Mouse (Mus musculus): Measurements from ENCODE around the gene Ckap4.
A peak's percentile ranks its signal among the peaks of the same experiment; 100 is the strongest.

The Ckap4 gene

DNA sequence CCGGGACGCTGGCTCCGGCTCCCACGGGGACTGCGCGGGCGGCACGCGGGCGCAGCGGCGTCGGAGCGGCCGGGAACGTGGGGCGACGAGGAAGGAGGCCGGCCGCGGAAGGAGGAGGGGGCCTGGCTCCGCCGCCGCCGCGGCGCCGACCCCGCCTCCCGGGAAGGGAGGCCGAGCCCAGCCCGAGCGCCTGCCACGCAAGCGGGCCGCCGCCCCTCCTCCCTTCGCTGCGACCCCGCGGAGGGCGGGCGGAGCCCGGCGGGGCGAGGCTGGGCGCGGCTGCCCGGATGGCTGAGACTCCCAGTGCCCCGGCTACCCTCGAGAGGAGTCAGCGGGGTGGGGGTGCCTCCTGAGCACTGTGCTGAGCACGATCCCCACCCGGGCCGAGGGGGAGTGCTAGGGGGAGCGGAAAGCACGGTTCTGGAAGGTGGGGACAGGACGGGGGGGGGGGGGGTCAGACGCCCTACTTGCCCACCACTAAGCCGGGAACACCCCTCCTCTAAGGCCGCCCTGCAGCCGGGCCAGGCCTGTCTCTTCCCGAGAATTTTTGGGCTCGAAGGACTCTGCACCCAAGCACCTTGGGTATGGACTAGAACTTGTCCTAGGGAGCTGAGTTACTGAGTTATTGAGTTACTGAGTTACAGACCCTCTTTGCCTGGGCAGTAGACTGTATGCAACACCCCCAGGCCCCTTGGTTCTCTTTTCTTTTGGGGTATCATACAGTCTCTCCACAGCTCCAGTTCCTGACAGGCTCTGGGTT, at the start of gene Ckap4:
TSS of gene Ckap4 (minus strand) at position 151 of the 760 bp plus-strand sequence.
- peak; percentile 43 for ATAC-seq (ENCODE audit: insufficient number of reproducible peaks, low FRiP score, low TSS enrichment)

DNA sequence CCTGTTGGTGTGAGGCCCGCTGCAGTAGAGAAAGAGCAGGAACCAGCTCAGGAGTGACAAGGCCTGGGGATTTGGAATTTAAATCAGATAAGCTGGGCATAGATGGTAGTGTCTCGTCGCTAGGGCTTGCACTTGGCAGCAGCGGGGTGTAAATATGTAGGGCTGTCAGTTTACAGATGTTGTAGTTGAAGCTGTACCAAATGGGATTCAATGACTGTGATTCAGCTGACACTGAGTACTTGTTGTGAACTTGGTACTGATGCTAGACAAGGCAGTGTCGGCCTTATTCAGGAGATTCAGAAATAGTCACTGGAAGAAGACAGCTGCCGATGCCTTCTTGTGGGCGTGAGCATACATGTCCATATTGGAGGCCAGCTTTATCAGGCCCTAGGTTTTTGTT, 48.4 kb upstream of the Ckap4 start:
- ATAC-seq (ENCODE audit: insufficient number of reproducible peaks, low FRiP score, low TSS enrichment), result no peak

- no peak for ATAC-seq (ENCODE audit: insufficient number of reproducible peaks, low FRiP score, low TSS enrichment)
Measured at GRCm38 (mm10) chr10:84581191-84581590, 47.3 kb upstream of the Ckap4 start.

- no peak for ATAC-seq (ENCODE audit: insufficient number of reproducible peaks, low FRiP score, low TSS enrichment)
Measured at GRCm38 (mm10) chr10:84579527-84579926, 45.7 kb upstream of the Ckap4 start.

DNA sequence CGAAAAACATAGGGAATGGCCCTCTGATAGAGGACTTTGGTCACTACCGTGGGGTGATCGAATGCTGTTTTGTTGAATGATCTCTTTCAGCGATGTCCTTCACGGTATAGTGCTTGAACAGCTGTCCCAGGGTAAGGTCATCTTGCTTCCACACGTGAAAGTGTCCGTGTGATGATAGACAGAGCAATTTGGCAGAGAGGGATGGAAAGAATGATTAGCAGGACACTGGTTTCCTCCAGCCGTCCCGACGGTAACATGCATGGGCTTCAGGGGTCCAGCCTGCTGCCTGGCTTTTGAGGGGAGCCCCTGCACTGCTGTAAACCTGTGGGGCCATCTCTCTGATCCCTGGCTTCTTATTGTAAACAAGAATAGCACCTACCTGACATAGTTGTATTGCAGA, 44.9 kb upstream of the Ckap4 start:
- no peak for ATAC-seq (ENCODE audit: insufficient number of reproducible peaks, low FRiP score, low TSS enrichment)

DNA sequence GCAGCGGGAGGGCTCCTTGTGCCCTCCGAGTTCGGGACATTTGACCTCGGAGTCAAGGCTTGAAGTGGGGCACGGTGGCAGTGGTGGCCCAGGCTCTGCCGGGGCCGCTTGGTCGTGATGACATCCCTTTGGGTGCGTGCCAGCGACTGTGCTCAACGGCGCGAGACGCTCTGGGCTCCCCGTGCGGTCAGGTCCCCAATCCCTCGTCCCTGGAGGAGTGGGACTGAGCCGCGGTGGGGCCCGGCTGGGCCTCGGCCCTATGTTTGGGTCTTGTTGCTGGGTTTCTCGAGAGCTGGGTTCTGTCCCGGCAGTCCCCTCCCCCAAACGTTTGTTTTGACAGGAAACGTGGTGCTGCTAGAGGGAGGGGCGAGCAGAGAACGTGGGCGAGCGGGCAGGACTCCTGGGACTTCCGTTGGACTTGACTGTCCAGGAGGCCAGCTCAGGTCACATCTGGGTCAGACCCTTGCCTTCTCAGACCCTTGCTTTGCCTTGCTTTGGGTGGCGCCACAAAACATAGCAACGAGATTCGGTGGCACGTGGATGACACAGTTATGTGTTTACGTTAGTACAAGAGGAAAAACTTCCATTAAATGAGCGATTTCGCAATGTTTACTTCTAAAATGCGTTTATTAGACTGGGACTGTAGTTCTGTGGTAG, 43.3 kb upstream of the Ckap4 start:
- ATAC-seq (ENCODE audit: insufficient number of reproducible peaks, low FRiP score, low TSS enrichment), result peak; percentile 52

- ATAC-seq (ENCODE audit: insufficient number of reproducible peaks, low FRiP score, low TSS enrichment), result peak; percentile 94
Measured at GRCm38 (mm10) chr10:84576395-84577070, 42.7 kb upstream of the Ckap4 start, which contains the start of gene Tcp11l2. TSS of gene Tcp11l2 (plus strand) at chr10:84576626.

DNA sequence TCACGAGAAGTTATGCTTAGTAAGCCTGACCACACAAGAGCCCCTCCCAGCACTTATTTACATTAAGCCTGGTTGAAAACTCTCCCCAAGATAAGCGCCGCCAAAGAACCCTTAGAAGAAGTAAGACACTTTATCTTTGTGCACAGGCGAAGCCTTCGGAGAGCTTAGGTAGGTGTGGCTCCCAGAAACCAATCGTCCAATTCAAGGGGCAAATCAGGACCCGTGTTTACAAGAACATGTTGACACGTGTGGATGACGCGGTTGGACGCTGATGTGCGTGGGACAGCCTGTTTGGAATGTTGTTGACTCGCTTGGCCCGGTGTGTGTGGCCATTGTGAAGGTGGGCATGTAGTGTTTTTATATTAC, 42.1 kb upstream of the Ckap4 start:
- ATAC-seq (ENCODE audit: insufficient number of reproducible peaks, low FRiP score, low TSS enrichment), result peak; percentile 75

DNA sequence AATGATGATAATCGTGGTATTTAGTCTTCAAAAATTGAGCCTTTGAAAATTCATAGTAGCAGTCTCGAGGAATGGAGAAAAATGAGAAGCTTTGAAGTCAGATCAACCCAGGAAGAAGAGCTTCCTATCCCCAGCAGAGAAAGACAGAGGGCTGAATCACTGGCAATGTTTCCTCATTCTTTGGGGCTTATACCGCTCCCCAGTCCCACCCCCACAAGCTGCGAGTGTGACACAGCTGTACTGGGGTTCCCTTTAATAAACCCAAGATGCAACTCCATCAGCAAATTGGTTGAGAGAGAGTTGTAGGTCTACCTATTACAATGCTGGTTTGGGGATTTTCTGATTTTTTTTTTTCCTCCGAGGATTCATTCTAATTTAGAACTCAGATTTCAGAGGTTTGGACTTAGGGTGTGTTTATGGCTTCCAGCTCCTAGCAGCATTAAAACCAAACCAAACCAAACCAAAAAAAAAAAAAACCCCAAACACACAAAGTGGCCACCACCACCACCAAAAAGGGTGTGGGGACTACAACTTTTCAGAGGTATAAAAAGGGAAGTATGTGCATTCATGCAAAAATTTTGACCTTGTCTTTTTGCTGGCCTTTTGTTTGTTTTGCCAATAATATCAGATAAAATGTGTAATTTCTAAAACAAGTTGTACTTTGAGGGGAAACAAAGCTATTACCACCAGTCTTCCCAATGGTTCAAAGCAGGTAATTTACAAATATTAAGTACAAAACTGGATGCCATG, 40.0 kb upstream of the Ckap4 start:
- ATAC-seq (ENCODE audit: insufficient number of reproducible peaks, low FRiP score, low TSS enrichment), result no peak

DNA sequence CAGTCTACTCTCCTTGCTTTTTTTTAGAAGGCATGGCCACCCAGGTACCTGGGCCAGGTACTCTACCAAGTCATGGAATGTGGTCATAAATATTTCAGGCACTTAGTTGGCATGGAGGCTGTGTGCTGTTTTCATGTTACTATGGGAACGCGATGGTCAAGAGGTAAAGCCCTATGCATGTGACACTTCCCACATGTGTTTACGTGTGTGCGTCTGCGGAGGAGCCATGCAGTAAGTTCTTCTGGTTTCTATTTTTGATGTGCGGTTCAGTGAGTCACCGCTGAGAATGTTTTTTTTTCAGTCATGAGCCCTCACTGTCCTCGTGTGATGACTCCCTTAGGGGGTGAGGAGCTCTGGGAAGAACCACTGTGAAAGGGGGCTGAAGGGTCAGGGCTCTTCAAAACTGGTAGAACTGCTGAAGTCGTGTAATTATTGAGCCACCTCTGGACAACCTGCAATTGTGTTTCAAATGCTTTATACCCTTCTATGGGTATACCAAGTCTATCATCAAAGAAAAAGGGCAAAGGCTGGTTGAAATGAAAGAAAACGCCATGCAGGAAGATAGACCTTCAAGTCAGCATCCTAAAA, 37.3 kb upstream of the Ckap4 start:
- no peak for ATAC-seq (ENCODE audit: insufficient number of reproducible peaks, low FRiP score, low TSS enrichment)

DNA sequence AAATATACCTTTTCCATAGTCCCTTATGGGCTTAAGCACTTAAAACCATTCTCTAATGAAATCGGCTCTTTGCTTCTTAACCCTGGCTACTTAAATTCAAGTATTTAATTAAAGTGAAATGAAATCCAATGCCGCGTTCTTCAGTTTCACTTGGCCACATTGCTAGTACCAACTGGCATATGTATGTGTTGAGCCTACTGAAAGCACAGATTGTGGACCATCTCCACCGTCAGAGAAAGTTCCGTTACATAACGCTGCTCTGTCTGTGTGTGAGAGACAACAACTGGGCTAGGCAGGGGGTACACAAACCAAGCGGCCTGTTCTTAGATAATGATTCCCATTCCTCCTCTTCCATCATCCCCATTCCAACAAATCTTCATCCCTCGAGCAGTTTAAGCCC, 30.6 kb upstream of the Ckap4 start:
- ATAC-seq (ENCODE audit: insufficient number of reproducible peaks, low FRiP score, low TSS enrichment), result no peak

DNA sequence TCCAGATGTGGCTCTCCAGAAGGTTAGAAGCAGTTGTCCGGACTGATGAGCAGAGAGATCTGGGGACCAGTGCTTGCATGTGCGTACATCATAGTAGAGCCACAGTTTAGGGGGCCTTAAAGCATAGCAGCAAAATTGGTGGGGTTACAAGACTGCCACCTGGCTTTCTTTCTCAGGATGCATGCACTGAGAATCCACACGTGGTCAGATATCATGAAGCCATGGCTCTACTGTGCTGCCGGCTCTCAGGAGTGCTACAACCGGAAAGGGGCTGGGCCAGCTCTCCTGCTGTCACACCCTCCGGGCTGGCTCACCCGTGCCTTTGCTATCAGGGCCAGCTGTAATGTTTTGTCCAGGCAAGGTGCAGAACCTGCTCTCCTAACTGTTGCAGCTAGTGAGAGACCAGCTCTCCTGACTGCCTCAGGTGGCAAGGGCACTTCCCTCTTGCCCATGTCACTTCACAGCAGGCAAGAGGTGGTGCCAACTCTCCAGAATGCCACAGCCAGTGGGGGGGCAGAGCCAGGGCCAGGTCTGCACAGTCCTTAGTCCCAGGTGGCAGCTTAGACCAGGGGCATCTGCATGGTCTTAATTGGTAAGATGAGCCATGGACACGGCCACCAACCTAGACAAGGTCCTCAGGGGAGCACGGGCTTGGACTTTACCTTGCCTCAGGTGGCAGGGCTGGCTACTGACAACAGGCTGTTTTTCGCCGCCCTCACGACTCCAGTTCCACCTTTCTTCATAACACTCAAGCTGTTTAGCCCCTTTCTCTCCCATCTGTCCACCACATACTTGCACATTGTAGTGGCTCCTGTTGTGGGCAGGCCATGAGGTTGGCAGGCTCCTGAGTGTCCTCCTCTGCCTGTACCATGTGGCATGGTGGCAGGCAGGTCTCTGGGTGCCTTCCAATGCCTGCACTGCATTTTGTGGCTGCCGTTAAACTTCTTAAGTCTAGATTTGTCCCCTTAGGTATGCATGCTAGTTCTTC, 29.0 kb upstream of the Ckap4 start:
- ATAC-seq (ENCODE audit: insufficient number of reproducible peaks, low FRiP score, low TSS enrichment), result peak; percentile 80

DNA sequence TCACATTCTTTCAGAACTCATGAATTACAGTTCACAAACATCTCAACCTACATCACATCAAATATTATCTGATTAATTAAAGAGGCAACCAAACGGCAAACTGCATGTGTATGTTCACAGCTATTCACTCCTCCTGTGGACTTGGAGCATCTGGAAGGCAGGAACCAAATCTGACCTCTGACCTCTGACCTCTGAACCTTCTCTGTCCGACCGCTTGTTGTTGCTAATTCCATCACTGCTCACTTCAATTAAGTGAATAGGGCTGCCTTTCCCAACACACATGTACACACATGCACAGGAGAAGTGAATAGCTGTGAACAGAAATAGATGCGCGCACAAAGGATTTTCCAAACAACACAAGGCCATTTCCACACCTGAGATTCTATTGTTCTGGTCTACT, 28.3 kb upstream of the Ckap4 start:
- ATAC-seq (ENCODE audit: insufficient number of reproducible peaks, low FRiP score, low TSS enrichment), result no peak

- no peak for ATAC-seq (ENCODE audit: insufficient number of reproducible peaks, low FRiP score, low TSS enrichment)
Measured at GRCm38 (mm10) chr10:84559986-84560385, 26.1 kb upstream of the Ckap4 start.

DNA sequence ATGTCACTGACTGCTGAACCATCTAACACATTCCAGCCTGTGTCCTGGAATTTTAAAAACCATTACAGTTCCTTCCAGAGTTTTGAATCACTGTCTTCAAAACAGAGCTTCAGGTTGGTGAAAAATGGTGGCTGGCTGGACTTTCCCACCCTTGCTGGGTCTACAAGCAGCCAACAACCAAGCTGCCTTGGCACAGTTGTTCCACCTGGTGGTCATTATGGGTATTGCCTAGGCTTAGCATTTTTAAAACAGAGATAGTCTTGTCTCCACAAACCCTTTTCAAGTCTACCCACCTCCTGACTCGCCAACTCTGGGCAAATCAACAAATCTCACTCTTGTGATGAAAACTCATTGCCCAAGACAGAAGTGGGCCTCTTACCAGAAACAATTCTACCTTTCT, 24.6 kb upstream of the Ckap4 start:
- ATAC-seq (ENCODE audit: insufficient number of reproducible peaks, low FRiP score, low TSS enrichment), result no peak

GRCm38 (mm10) chr10:84556120-84556519, 22.3 kb upstream of the Ckap4 start:
- no peak for ATAC-seq (ENCODE audit: insufficient number of reproducible peaks, low FRiP score, low TSS enrichment)

DNA sequence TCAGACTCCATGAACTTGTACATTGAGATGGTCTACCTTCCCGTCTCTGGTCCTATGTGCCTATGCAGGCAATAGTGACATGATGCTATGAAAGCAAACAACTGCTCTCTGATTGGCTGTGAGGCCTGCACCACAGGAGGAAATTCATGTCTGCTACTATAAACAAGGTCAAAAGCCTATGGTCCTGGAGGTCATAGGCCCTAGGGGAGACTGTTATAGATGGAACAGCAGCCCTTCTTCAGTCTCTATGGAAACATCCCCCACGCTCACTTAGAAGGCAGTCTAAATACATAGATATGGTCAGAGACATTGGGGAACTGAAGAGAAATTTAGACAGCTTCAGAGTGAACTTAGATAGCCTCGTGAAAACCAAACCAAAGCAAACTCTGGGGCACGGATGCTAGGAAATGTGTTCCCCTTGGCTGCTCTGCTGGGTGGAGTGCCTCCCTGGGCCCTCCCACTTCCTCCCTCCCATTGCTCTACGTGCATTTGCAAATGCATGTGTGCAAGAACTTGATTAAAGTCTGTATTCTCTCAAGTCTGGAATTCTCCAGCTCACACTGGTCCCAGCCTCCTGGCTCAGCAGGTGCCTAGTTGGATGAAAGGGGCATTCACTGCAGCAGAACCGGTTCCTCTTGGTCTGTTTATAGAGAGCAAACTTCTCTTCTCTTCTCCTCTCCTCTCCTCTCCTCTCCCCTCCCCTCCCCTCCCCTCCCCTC, 20.6 kb upstream of the Ckap4 start:
- no peak for ATAC-seq (ENCODE audit: insufficient number of reproducible peaks, low FRiP score, low TSS enrichment)

- no peak for ATAC-seq (ENCODE audit: insufficient number of reproducible peaks, low FRiP score, low TSS enrichment)
Measured at GRCm38 (mm10) chr10:84552477-84552876, 18.6 kb upstream of the Ckap4 start.

DNA sequence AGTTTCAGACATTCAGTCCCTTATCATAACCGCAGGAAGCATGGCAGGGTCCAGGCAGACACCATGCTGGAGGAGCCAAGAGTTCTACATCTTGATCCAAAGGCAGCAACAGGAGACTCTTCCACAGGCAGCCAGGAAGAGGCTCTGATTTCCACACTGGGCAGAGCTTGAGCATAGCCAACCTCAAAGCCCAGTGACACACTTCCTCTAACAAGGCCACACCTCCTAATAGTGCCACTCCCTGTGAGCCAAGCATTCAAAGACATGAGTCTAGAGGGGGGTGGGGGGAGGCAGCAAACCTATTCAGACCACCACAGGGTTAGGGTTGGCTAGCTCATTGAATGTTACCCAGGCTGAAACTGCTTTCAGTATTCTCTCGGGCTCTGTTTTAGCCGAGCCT, 18.0 kb upstream of the Ckap4 start:
- no peak for ATAC-seq (ENCODE audit: insufficient number of reproducible peaks, low FRiP score, low TSS enrichment)
